Mouse (Mus musculus) neural tube, embryonic 11.5 days (tissue): ENCODE results near the gene Hunk. TPM values are rescaled to one million over a fixed set of nuclear protein-coding genes. Genes with fewer than 3 reads are reported as not detected.

Experiments
- ATAC-seq: fragments of 200-750 bp; cut with Nextera tagmentation; 2 replicates; pipeline ENCODE4 v1.8.0; 2017; ENCODE audit warnings: moderate number of reproducible peaks, mild to moderate bottlenecking, moderate TSS enrichment, moderate library complexity; ENCODE audit not compliant: insufficient read depth, low FRiP score, low TSS enrichment
- DNase-seq: peaks from one replicate; pipeline ENCODE4 v3.0.0-alpha.2; 2015; ENCODE audit warnings: low spot score
- H3K27ac ChIP-seq: fragments of 300-500 bp; sonication (generic); 2 replicates; pipeline ENCODE4 v1.5.1; 2014; ENCODE audit warnings: low read depth, mild to moderate bottlenecking, low read length
- H3K27me3 ChIP-seq: fragments of 300-500 bp; sonication (generic); 2 replicates; pipeline ENCODE4 v1.6.1; 2014; ENCODE audit warnings: mild to moderate bottlenecking, low read length, mixed read lengths; ENCODE audit not compliant: control insufficient read depth, insufficient read depth
- H3K36me3 ChIP-seq: fragments of 300-500 bp; sonication (generic); 2 replicates; pipeline ENCODE4 v1.6.1; 2014; ENCODE audit warnings: mild to moderate bottlenecking, low read length, moderate library complexity, mixed read lengths; ENCODE audit not compliant: control insufficient read depth, insufficient read depth
- H3K4me1 ChIP-seq: fragments of 300-500 bp; sonication (generic); 2 replicates; pipeline ENCODE4 v1.6.1; 2014; ENCODE audit warnings: low read length, mixed read lengths; ENCODE audit not compliant: control insufficient read depth, insufficient read depth
- H3K4me2 ChIP-seq: fragments of 300-500 bp; sonication (generic); 2 replicates; pipeline ENCODE4 v1.6.1; 2014; ENCODE audit warnings: low read depth, mild to moderate bottlenecking, moderate library complexity
- H3K4me3 ChIP-seq: fragments of 300-500 bp; sonication (generic); 2 replicates; pipeline ENCODE4 v1.5.1; 2014; ENCODE audit warnings: low read depth, low read length
- H3K9ac ChIP-seq: fragments of 300-500 bp; sonication (generic); 2 replicates; pipeline ENCODE4 v1.6.1; 2014; ENCODE audit warnings: mild to moderate bottlenecking, low read length
- H3K9me3 ChIP-seq: fragments of 300-500 bp; sonication (generic); 2 replicates; pipeline ENCODE4 v1.6.1; 2016; ENCODE audit warnings: low read length; ENCODE audit not compliant: control insufficient read depth
- WGBS: fragments of 180-500 bp; shearing (Covaris S2); extraction: QIAGEN DNeasy Blood & Tissue Kit; methylation state at CpG from one replicate; pipeline ENCODE4 v1.1.7; 2014; 5-methylcytosine and 5-hydroxymethylcytosine counted together
- polyA plus RNA-seq: library from polyadenylated mRNA; unstranded; fragments of >200 nt; fragmentation: Nextera tagmentation; extraction: Ambion mirVana; gene quantifications from 2 replicates; pipeline ENCODE4 v1.2.1, GENCODE M21; 2014

The Hunk gene
- polyA plus RNA-seq, 1 experiment from 2014 or later = 9.8 TPM

- Histone ChIP-seq H3K4me1 (peaks cover 35% of the 10 kb centered on the region), H3K27me3 (no peaks in the 10 kb centered on the region), H3K27ac (no peak overlapping the region), H3K4me3 (no peak overlapping the region), H3K9me3 (peaks cover 3% of the 10 kb centered on the region; the same call in 1 of the 2 replicates), H3K36me3 (no peaks in the 10 kb centered on the region), H3K4me2 (no peak overlapping the region), H3K9ac (no peak overlapping the region)
- WGBS = 1% methylated on average over 12 of the region's 12 CpGs
- peak; percentile 71 for DNase-seq
- ATAC-seq = peak; percentile 75
Observed at GRCm38 (mm10) chr16:90418661-90419060, 32.8 kb downstream of the Hunk start.

- Histone ChIP-seq H3K9ac (no peak overlapping the region), H3K9me3 (no peaks in the 10 kb centered on the region), H3K36me3 (no peaks in the 10 kb centered on the region), H3K27me3 (no peaks in the 10 kb centered on the region), H3K27ac (no peak overlapping the region), H3K4me3 (no peak overlapping the region), H3K4me2 (no peak overlapping the region), H3K4me1 (peaks cover 49% of the 10 kb centered on the region)
- WGBS = 7% methylated on average over 7 of the region's 7 CpGs
- ATAC-seq (peak; percentile 29; the same call in 1 of the 2 replicates), DNase-seq (peak; percentile 51)
Observed at GRCm38 (mm10) chr16:90421145-90421544, 35.3 kb downstream of the Hunk start.

- DNase-seq (peak; percentile 40), ATAC-seq (no peak)
- H3K4me2 ChIP-seq = 0 out of 2 replicates have a peak overlapping the region, but pooled peaks have one; percentile 12
- H3K9ac ChIP-seq = no peak overlapping the region
- WGBS = 15% methylated on average over 8 of the region's 8 CpGs
- H3K9me3 ChIP-seq = no peaks in the 10 kb centered on the region
- no peak overlapping the region for H3K4me3 ChIP-seq
- no peaks in the 10 kb centered on the region for H3K36me3 ChIP-seq
- H3K27ac ChIP-seq = peak overlapping the region; percentile 31; the same call in 1 of the 2 replicates
- peaks cover 49% of the 10 kb centered on the region for H3K4me1 ChIP-seq
- H3K27me3 ChIP-seq = no peaks in the 10 kb centered on the region
Observed at GRCm38 (mm10) chr16:90421551-90421950, 35.7 kb downstream of the Hunk start.

GRCm38 (mm10) chr16:90422108-90422529, 36.3 kb downstream of the Hunk start:
- Histone ChIP-seq H3K4me2 (no peak overlapping the region), H3K4me3 (no peak overlapping the region), H3K4me1 (peaks cover 49% of the 10 kb centered on the region), H3K9ac (no peak overlapping the region), H3K9me3 (no peaks in the 10 kb centered on the region), H3K27me3 (no peaks in the 10 kb centered on the region), H3K36me3 (no peaks in the 10 kb centered on the region), H3K27ac (peak overlapping the region; percentile 31; the same call in 1 of the 2 replicates)
- DNase-seq (no peak), ATAC-seq (no peak)
- WGBS = 51% methylated on average over 11 of the region's 11 CpGs

GRCm38 (mm10) chr16:90423898-90424297, 38.1 kb downstream of the Hunk start:
- 54% methylated on average over 3 of the region's 3 CpGs for WGBS
- Histone ChIP-seq H3K4me2 (no peak overlapping the region), H3K36me3 (no peaks in the 10 kb centered on the region), H3K27me3 (no peaks in the 10 kb centered on the region), H3K9me3 (no peaks in the 10 kb centered on the region), H3K27ac (no peak overlapping the region), H3K4me1 (peaks cover 41% of the 10 kb centered on the region), H3K9ac (no peak overlapping the region), H3K4me3 (no peak overlapping the region)
- peak; percentile 45 for DNase-seq
- no peak for ATAC-seq

- Histone ChIP-seq H3K36me3 (no peaks in the 10 kb centered on the region), H3K9ac (no peak overlapping the region), H3K27me3 (no peaks in the 10 kb centered on the region), H3K4me2 (no peak overlapping the region), H3K4me1 (peaks cover 37% of the 10 kb centered on the region), H3K4me3 (no peak overlapping the region), H3K9me3 (no peaks in the 10 kb centered on the region), H3K27ac (no peak overlapping the region)
- ATAC-seq (no peak), DNase-seq (no peak)
- WGBS = 72% methylated on average over 9 of the region's 9 CpGs
Observed at GRCm38 (mm10) chr16:90424391-90424790, 38.6 kb downstream of the Hunk start.

GRCm38 (mm10) chr16:90426234-90426633, 40.4 kb downstream of the Hunk start:
- Histone ChIP-seq H3K9me3 (no peaks in the 10 kb centered on the region), H3K27ac (no peak overlapping the region), H3K4me3 (no peak overlapping the region), H3K4me2 (no peak overlapping the region), H3K36me3 (no peaks in the 10 kb centered on the region), H3K4me1 (peaks cover 31% of the 10 kb centered on the region), H3K27me3 (no peaks in the 10 kb centered on the region), H3K9ac (no peak overlapping the region)
- no peak for ATAC-seq
- 92% methylated on average over 5 of the region's 5 CpGs for WGBS
- no peak for DNase-seq

GRCm38 (mm10) chr16:90427838-90428630, 42.2 kb downstream of the Hunk start:
- DNase-seq (no peak), ATAC-seq (no peak)
- Histone ChIP-seq H3K9me3 (no peaks in the 10 kb centered on the region), H3K27ac (no peak overlapping the region), H3K9ac (no peak overlapping the region), H3K4me3 (no peak overlapping the region), H3K36me3 (peaks cover 4% of the 10 kb centered on the region), H3K4me2 (no peak overlapping the region), H3K27me3 (no peaks in the 10 kb centered on the region), H3K4me1 (peaks cover 16% of the 10 kb centered on the region)
- 90% methylated on average over 8 of the region's 8 CpGs for WGBS

- Histone ChIP-seq H3K27me3 (no peaks in the 10 kb centered on the region), H3K27ac (no peak overlapping the region), H3K36me3 (peaks cover 12% of the 10 kb centered on the region), H3K4me3 (no peak overlapping the region), H3K9me3 (no peaks in the 10 kb centered on the region), H3K9ac (no peak overlapping the region), H3K4me2 (no peak overlapping the region), H3K4me1 (peaks cover 7% of the 10 kb centered on the region)
- 97% methylated on average over 12 of the region's 12 CpGs for WGBS
- no peak for ATAC-seq
- DNase-seq = no peak
Observed at GRCm38 (mm10) chr16:90433551-90433950, 47.7 kb downstream of the Hunk start.
